Mouse (Mus musculus) heart, postnatal 0 days (tissue): ENCODE results near the gene Rhox2a.

ENCODE experiments used
- CTCF ChIP-seq: IDR thresholded peaks from 2 replicates; pipeline ENCODE4 v1.5.1; 2016; ENCODE audit warnings: antibody characterized with exemption, control low read depth, low read depth
- EP300 ChIP-seq: IDR thresholded peaks from 2 replicates; pipeline ENCODE4 v1.6.1; 2016; ENCODE audit warnings: antibody characterized with exemption, low read depth

DNA sequence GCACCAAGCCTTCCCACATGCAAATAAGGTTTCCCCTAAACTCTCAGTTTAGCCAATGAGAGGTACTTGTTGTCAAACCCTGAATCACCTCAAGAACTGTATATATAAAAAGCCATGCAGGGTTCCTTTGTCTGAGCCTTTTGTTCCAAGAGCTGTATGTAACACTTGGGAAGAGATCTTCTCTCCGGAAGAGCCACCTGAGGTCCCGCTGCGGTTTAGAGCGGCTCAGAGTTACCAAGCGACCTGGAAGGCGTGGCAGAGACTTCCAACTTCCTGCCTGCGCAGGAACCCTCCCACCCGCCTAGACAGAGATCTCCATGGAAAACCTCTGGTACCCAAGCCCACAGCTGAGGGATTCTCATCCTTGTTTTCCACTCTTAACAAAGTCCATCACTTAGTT, 46.1 kb upstream of the Rhox2a start:
- TF ChIP-seq CTCF: no peak
- TF ChIP-seq EP300: no peak
